Mouse (Mus musculus) heart, embryonic 14.5 days (tissue): ENCODE results near the gene Col9a2. TPM values are rescaled to one million over a fixed set of nuclear protein-coding genes. Genes with fewer than 3 reads are reported as not detected.
"Not testable (repeated sequence)": the region's sequence is repeated elsewhere in the genome, so short reads cannot be mapped to it uniquely, and the experiment has no call there.

Experiments
- ATAC-seq: fragments of 200-750 bp; cut with Nextera tagmentation; 2 replicates; pipeline ENCODE4 v1.8.0; 2017; ENCODE audit warnings: low read depth, moderate TSS enrichment; ENCODE audit not compliant: insufficient number of reproducible peaks, insufficient read depth, low FRiP score
- H3K27ac ChIP-seq, 2 experiments: fragments of 200-500 bp in 1 of 2; fragments of 300-500 bp in 1 of 2; sonication (generic) in 1 of 2; replicated peaks in 1 of 2; 2 replicates each; pipeline ENCODE4 v1.5.1; 2012 to 2014; ENCODE audit warnings: low read depth in 2 of 2, low read length in 2 of 2, control low read depth in 1 of 2, mild to moderate bottlenecking in 1 of 2, mixed read lengths in 1 of 2; ENCODE audit not compliant: control insufficient read depth in 1 of 2, insufficient read depth in 1 of 2
- H3K27me3 ChIP-seq: fragments of 300-500 bp; sonication (generic); 2 replicates; pipeline ENCODE4 v1.6.1; 2014; ENCODE audit warnings: mild to moderate bottlenecking, low read length, control low read depth; ENCODE audit not compliant: control insufficient read depth, insufficient read depth
- H3K36me3 ChIP-seq: fragments of 300-500 bp; sonication (generic); 2 replicates; pipeline ENCODE4 v1.6.1; 2014; ENCODE audit warnings: mild to moderate bottlenecking, control low read depth, low read length, mixed read lengths; ENCODE audit not compliant: control insufficient read depth, insufficient read depth
- H3K4me1 ChIP-seq, 2 experiments: fragments of 200-500 bp in 1 of 2; fragments of 300-500 bp in 1 of 2; sonication (generic) in 1 of 2; 2 replicates each; pipeline ENCODE4 v1.6.1; 2012 to 2014; ENCODE audit warnings: low read length in 2 of 2, control low read depth in 1 of 2, mixed read lengths in 1 of 2; ENCODE audit not compliant: control insufficient read depth in 2 of 2, insufficient read depth in 2 of 2
- H3K4me2 ChIP-seq: fragments of 300-500 bp; sonication (generic); 2 replicates; pipeline ENCODE4 v1.6.1; 2014; ENCODE audit warnings: mild to moderate bottlenecking, low read length
- H3K4me3 ChIP-seq, 2 experiments: fragments of 200-500 bp in 1 of 2; fragments of 300-500 bp in 1 of 2; sonication (generic) in 1 of 2; 2 replicates each; pipeline ENCODE4 v1.5.1; 2012 to 2014; ENCODE audit warnings: low read length in 2 of 2, mild to moderate bottlenecking in 2 of 2, control low read depth in 1 of 2, low read depth in 1 of 2, moderate library complexity in 1 of 2; ENCODE audit not compliant: control insufficient read depth in 1 of 2, insufficient read depth in 1 of 2
- H3K9ac ChIP-seq: fragments of 300-500 bp; sonication (generic); 2 replicates; pipeline ENCODE4 v1.6.1; 2014; ENCODE audit warnings: mild to moderate bottlenecking, low read length
- H3K9me3 ChIP-seq: fragments of 300-500 bp; sonication (generic); 2 replicates; pipeline ENCODE4 v1.6.1; 2016; ENCODE audit warnings: low read length, control low read depth; ENCODE audit not compliant: control insufficient read depth
- WGBS: fragments of 180-500 bp; shearing (Covaris S2); extraction: QIAGEN DNeasy Blood & Tissue Kit; methylation state at CpG from one replicate; pipeline ENCODE4 v1.1.7; 2014; 5-methylcytosine and 5-hydroxymethylcytosine counted together
- polyA plus RNA-seq: library from polyadenylated mRNA; unstranded; fragments of >200 nt; fragmentation: Nextera tagmentation; extraction: Ambion mirVana; gene quantifications from 2 replicates; pipeline ENCODE4 v1.2.1, GENCODE M21; 2014

The Col9a2 gene
- polyA plus RNA-seq, 1 experiment from 2014 or later, result 6.5 TPM

DNA sequence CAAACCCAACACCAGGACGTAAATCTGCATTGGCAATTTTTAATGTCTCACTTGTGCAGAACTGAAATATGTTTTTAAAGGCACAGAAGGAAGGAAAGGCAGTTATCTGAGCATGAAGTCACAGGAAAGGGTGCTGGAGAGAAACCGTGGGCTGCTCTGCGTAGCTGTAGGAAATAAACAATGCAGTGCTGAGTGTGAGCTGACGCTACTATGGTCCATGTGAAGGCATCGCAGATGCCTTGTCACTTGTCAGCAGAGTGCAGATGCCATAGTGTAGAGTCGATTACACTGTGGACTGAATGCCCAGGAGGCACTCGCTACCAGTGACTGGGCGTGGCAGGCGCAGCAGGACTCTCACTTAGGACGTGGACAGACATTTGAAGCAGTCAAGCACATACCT, 20.0 kb downstream of the Col9a2 start:
- H3K4me3 ChIP-seq, H3K9ac ChIP-seq, H3K27ac ChIP-seq, H3K27me3 ChIP-seq, H3K4me1 ChIP-seq, H3K4me2 ChIP-seq, H3K9me3 ChIP-seq, ATAC-seq: not testable (repeated sequence)
- peaks cover 42% of the 10 kb centered on the region for H3K36me3 ChIP-seq
- 54% methylated on average over 10 of the region's 10 CpGs for WGBS

DNA sequence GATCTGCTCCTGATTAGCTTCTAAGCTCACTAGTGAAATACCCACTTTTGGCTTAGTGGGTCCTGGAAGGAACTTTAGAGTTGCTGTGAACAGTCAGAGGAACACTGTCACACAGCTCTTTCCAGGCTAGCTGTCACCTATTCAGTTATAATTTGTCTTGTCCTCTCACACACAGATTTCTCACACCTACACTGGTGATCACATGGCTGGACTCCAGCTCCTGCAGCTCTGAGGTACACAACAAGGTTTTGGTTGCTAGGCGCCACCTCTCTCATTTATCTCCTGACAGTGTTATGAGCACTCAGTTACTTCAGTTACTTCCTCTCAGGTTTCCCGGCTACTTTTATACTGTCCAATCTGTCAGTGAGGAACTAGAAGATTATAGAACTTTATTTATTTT, 26.2 kb downstream of the Col9a2 start:
- 50% methylated on average over 2 of the region's 2 CpGs for WGBS

DNA sequence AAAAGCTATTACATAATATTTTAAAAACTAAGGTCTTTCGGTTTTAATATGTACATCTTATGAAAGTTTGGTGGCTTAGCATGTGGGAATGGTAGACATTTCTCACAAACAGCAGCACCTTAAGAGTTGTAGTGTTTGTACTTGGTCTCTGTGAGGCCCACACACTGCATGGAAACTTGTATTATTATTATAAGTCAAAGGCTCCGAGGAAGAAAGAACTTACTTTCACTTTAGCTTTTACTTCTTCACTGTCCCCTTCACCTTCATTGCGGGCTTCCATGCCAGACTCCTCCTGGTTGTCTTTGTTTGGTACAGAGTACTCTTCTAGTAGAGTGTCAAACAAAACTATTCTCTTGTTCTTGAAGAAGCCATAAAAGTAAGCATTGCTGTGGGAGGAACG, 35.1 kb downstream of the Col9a2 start:
- H3K36me3 ChIP-seq, result peaks cover 64% of the 10 kb centered on the region
- no peak overlapping the region for H3K9ac ChIP-seq
- WGBS, result 90% methylated on average over 4 of the region's 4 CpGs
- H3K9me3 ChIP-seq, result no peaks in the 10 kb centered on the region
- no peaks in the 10 kb centered on the region for H3K4me1 ChIP-seq
- no peak overlapping the region for H3K27ac ChIP-seq
- no peak overlapping the region for H3K4me3 ChIP-seq
- no peak for ATAC-seq
- no peaks in the 10 kb centered on the region for H3K27me3 ChIP-seq
- H3K4me2 ChIP-seq, result no peak overlapping the region

More for the DNA sequence above, 26.2 kb downstream of the Col9a2 start:
- Histone ChIP-seq H3K4me2 (no peak overlapping the region), H3K4me3 (no peak overlapping the region), H3K9ac (no peak overlapping the region), H3K27me3 (no peaks in the 10 kb centered on the region), H3K4me1 (no peaks in the 10 kb centered on the region), H3K9me3 (no peaks in the 10 kb centered on the region), H3K27ac (no peak overlapping the region), H3K36me3 (peaks cover 65% of the 10 kb centered on the region)
- no peak for ATAC-seq

DNA sequence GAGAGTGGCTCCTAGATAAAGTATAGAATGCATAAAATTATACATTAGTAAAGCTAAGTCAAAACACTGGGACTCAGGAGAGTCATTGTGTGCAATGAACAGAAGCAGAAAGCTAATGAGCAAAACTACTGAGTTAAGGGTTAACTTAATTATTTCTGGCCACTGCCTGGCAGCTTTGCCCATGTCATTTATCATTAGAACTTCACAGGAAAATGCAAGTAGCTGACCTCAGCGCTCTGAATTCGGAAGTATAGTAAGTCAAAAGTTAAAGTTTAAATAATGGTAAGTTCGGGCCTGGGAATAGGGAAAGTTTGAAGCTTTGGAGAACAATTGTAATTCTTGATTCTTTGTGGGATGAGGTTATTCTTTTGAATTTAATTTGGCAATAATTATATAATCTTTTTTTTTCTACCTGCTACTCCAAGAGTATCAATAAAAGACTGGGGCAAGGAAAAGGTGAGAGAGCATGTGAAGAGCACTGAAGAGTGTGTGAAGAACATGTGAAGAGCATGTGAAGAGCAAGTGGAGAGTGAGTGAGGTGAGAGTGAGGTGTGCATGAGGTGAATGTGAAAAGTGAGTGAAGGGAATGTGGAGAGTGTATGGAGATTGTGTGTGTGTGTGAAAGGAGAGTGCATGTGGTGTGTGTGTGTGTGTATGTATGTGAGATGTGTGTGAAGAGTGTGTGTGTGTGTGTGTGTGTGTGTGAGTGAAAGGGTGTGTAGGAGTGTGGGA, 38.9 kb downstream of the Col9a2 start:
- no peak for ATAC-seq
- H3K9ac ChIP-seq, result no peak overlapping the region
- no peak overlapping the region for H3K4me2 ChIP-seq
- no peaks in the 10 kb centered on the region for H3K27me3 ChIP-seq
- no peak overlapping the region for H3K4me3 ChIP-seq
- H3K27ac ChIP-seq, result no peak overlapping the region
- no peaks in the 10 kb centered on the region for H3K4me1 ChIP-seq
- H3K36me3 ChIP-seq, result peaks cover 88% of the 10 kb centered on the region
- H3K9me3 ChIP-seq, result no peaks in the 10 kb centered on the region
- WGBS, result 74% methylated on average over 3 of the region's 3 CpGs

DNA sequence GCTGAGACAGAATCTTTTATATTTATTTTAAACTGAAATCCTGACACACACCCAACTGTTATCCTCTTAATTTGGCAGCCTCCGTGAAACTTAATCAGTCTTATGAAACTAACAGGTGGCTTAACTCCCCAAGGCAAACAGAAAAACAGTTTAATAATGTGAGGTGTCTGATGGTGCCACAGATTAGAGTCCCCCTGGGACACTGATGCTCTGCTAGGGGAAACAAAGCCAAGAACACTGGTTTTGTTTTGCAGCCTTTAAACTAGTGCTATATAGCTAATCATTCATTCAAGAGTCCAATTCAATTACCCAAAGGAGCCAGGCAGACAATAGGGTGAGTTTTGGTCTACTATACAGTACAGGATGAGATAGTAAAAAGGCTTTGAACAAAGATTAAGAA, 41.2 kb downstream of the Col9a2 start:
- H3K4me2 ChIP-seq, result no peak overlapping the region
- no peaks in the 10 kb centered on the region for H3K27me3 ChIP-seq
- H3K9me3 ChIP-seq, result no peaks in the 10 kb centered on the region
- H3K27ac ChIP-seq, result no peak overlapping the region
- WGBS, result 90% methylated on average over 1 of the region's 1 CpGs
- no peak for ATAC-seq
- no peak overlapping the region for H3K9ac ChIP-seq
- no peaks in the 10 kb centered on the region for H3K4me1 ChIP-seq
- H3K4me3 ChIP-seq, result no peak overlapping the region
- H3K36me3 ChIP-seq, result peaks cover 91% of the 10 kb centered on the region

DNA sequence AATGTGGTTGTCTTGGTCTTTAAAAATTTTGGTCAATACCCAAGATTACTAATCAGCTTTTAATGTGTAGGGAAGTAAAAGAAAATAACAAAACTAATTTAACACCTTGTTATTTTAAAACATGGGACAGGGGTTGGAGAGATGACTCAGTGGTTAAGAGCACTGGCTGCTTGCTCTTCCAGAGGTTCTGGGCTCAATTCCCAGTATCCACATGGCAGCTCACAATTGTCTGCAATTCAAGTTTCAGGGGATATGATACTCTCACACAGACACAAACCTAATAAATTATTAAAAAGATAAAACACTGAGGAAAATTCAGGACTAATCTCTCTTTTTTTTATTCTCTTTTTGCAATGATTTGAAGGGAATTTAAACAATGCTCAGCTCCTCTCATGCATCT, 45.3 kb downstream of the Col9a2 start:
- no peak overlapping the region for H3K27ac ChIP-seq
- no peak overlapping the region for H3K4me3 ChIP-seq
- H3K4me2 ChIP-seq, result no peak overlapping the region
- H3K9ac ChIP-seq, result no peak overlapping the region
- H3K36me3 ChIP-seq, result peaks cover 88% of the 10 kb centered on the region
- H3K4me1 ChIP-seq, result no peaks in the 10 kb centered on the region
- H3K9me3 ChIP-seq, result no peaks in the 10 kb centered on the region
- H3K27me3 ChIP-seq, result no peaks in the 10 kb centered on the region
- ATAC-seq, result no peak

DNA sequence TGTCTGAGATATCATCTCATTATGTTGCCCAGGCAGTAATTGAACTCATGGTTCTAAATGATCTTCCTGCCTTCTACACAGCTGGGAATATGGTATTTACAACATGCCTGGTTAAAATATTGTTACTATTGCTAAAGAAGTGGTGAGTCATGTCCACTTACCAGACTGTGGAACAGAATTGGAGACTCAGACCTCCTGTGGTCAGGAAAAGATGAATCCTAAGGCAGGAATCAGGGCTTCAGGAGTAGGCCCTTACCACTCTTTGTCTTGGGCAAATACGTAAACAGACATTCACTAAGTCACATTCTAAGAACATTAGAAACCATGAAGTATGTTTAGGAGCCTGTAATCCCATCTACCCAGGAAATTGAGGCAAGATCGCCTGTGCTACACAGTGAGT, 49.5 kb downstream of the Col9a2 start:
- ATAC-seq, result no peak
- Histone ChIP-seq H3K36me3 (peaks cover 82% of the 10 kb centered on the region), H3K4me3 (no peak overlapping the region), H3K27ac (no peak overlapping the region), H3K9ac (no peak overlapping the region), H3K4me1 (no peaks in the 10 kb centered on the region), H3K9me3 (no peaks in the 10 kb centered on the region), H3K4me2 (no peak overlapping the region), H3K27me3 (no peaks in the 10 kb centered on the region)
- 86% methylated on average over 2 of the region's 2 CpGs for WGBS

DNA sequence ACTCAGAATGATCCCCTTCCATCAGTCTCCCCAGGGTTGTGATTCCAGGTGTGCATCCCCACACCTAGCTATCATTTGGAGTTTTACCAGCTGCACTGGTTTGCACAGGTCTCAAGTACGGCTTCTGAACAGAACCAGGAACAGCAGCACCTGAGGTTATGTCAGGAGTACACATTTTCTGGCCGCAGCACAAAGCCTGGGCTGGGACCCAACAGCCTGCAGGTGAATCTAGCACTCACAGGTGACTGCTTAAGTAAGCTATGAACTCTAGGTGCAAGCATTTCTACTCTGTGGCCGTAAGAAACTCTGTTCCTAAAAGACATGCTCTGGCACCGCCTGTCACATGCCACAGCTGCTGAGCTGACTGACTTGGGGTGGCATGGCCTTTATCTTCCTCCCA, 51.0 kb downstream of the Col9a2 start:
- Histone ChIP-seq H3K36me3 (peaks cover 81% of the 10 kb centered on the region), H3K9ac (no peak overlapping the region), H3K4me1 (no peaks in the 10 kb centered on the region), H3K27me3 (no peaks in the 10 kb centered on the region), H3K4me3 (no peak overlapping the region), H3K4me2 (no peak overlapping the region), H3K9me3 (no peaks in the 10 kb centered on the region), H3K27ac (no peak overlapping the region)
- ATAC-seq, result no peak
- WGBS, result 84% methylated on average over 4 of the region's 4 CpGs
